Mouse (Mus musculus) activated CD4-positive, CD25-positive, alpha-beta regulatory T cell, adult 9 weeks (primary cell): ENCODE results near the gene Zxdc. TPM values are rescaled to one million over a fixed set of nuclear protein-coding genes. Genes with fewer than 3 reads are reported as not detected.

ENCODE experiments used
- polyA plus RNA-seq: library from polyadenylated mRNA; unstranded; fragments of 100-300 nt; shearing (Covaris generic); gene quantifications from one replicate; pipeline ENCODE4 v1.2.1, GENCODE M21; 2017

Gene Zxdc
- 2.5 TPM for polyA plus RNA-seq

GRCm38 (mm10) chr6:90368976-90369724 is at the start of gene Zxdc:
Gene Zxdc, plus strand, starts transcription at chr6:90369492.

GRCm38 (mm10) chr6:90324991-90325390 is 44.3 kb upstream of the Zxdc start, which contains the start of gene Chst13:
Gene Chst13, minus strand, starts transcription at chr6:90325185.

GRCm38 (mm10) chr6:90332561-90333425 is 36.5 kb upstream of the Zxdc start, which contains the start of gene Uroc1:
Gene Uroc1, plus strand, starts transcription at chr6:90333284.

GRCm38 (mm10) chr6:90428380-90428974 is 59.2 kb downstream of the Zxdc start, which contains the start of gene Cfap100:
Gene Cfap100, minus strand, starts transcription at chr6:90428797.

Other genes starting within 250 kb of the Zxdc start
- gene Vmn1r51, start 246.9 kb upstream of the Zxdc start, polyA plus RNA-seq, result not detected
- gene Vmn1r52, start 194.7 kb upstream of the Zxdc start, polyA plus RNA-seq, result not detected
- not detected for gene V1ra8, start 166.7 kb upstream of the Zxdc start, polyA plus RNA-seq
- not detected for gene Vmn1r53, start 145.1 kb upstream of the Zxdc start, polyA plus RNA-seq
- gene Vmn1r54, start 123.2 kb upstream of the Zxdc start, polyA plus RNA-seq, result not detected
- not detected for gene BC048671, start 68.3 kb upstream of the Zxdc start, polyA plus RNA-seq
- gene Chst13, start 44.3 kb upstream of the Zxdc start, polyA plus RNA-seq, result not detected
- gene Uroc1, start 36.2 kb upstream of the Zxdc start, polyA plus RNA-seq, result not detected
- not detected for gene Cfap100, start 59.3 kb downstream of the Zxdc start, polyA plus RNA-seq
- gene Klf15, start 93.1 kb downstream of the Zxdc start, polyA plus RNA-seq, result not detected
- gene Aldh1l1, start 116.9 kb downstream of the Zxdc start, polyA plus RNA-seq, result 1.2 TPM
- 14.0 TPM for gene Slc41a3, start 235.2 kb downstream of the Zxdc start, polyA plus RNA-seq